Mouse (Mus musculus): ENCODE results near the gene Eif2s3x. TPM values are rescaled to one million over a fixed set of nuclear protein-coding genes. Genes with fewer than 3 reads are reported as not detected.

Eif2s3x gene
- polyA plus RNA-seq, 1 experiment from 2014 or later: 86.0 TPM

Other genes with a start within 250 kb of the Eif2s3x start
- gene AU015836, start 244.2 kb downstream of the Eif2s3x start, polyA plus RNA-seq (2014; fragmentation: Nextera tagmentation; extraction: Ambion mirVana): not detected in 2 replicates
- 22.6 and 26.0 TPM in 2 replicates for gene Zfx, start 89.2 kb downstream of the Eif2s3x start, polyA plus RNA-seq (2014; fragmentation: Nextera tagmentation; extraction: Ambion mirVana)
- gene Klhl15, start 21.7 kb upstream of the Eif2s3x start, polyA plus RNA-seq (2014; fragmentation: Nextera tagmentation; extraction: Ambion mirVana): 12.4 and 12.7 TPM in 2 replicates
- gene Fam90a1b, start 153.9 kb upstream of the Eif2s3x start, polyA plus RNA-seq (2014; fragmentation: Nextera tagmentation; extraction: Ambion mirVana): 0.16 and 0.28 TPM in 2 replicates
- 132 and 141 TPM in 2 replicates for gene Apoo, start 154.3 kb upstream of the Eif2s3x start, polyA plus RNA-seq (2014; fragmentation: Nextera tagmentation; extraction: Ambion mirVana)